Mouse (Mus musculus): ENCODE data around the gene Hexb. TPM values are rescaled to one million over a fixed set of nuclear protein-coding genes. Genes with fewer than 3 reads are reported as not detected.

The Hexb gene
- total and polyA plus RNA-seq, 3 experiments = 31.0 to 75.7 (median 37.9) TPM

- in situ Hi-C loops (cut with MboI; ENCODE audit: low pct_ligation_motif_present, low pct_unique_long_range_greater_than_20kb, low sequenced_read_pairs) (no loop called here), dilution Hi-C loops (cut with MboI; ENCODE audit: extremely low pct_ligation_motif_present, extremely low pct_unique_long_range_greater_than_20kb, low sequenced_read_pairs) (no loop called here)
- no peak overlapping the region for H3K4me2 ChIP-seq (ENCODE audit: insufficient read depth, low read depth, poor library complexity, severe bottlenecking)
- H3K9ac ChIP-seq (ENCODE audit: insufficient read depth, low read depth) = no peak overlapping the region
- H3K79me2 ChIP-seq (replicated peaks; ENCODE audit: control insufficient read depth, extremely low read depth, insufficient read depth, poor library complexity, severe bottlenecking) = no peaks in the 10 kb centered on the region
- no peak for TF ChIP-seq MXI1 (IDR thresholded peaks at IDR 0.05; ENCODE audit: low read depth, low read length)
- TF ChIP-seq TBP (conservative IDR thresholded peaks at IDR 0.05; ENCODE audit: low read depth, low read length) = no peak
- no peak for TF ChIP-seq CTCF (conservative IDR thresholded peaks at IDR 0.05 in 1 of 2, IDR thresholded peaks at IDR 0.05 in 1 of 2; ENCODE audit: low read depth in 2 of 2, low read length in 2 of 2)
- TF ChIP-seq TCF12 (IDR thresholded peaks at IDR 0.05; ENCODE audit: low read depth, low read length) = no peak
- TF ChIP-seq MEF2A (IDR thresholded peaks at IDR 0.05; ENCODE audit: borderline replicate concordance, low read depth, low read length) = no peak
- no peak for TF ChIP-seq CHD2 (IDR thresholded peaks at IDR 0.05; ENCODE audit: low read length)
- no peak for TF ChIP-seq RAD21 (IDR thresholded peaks at IDR 0.05; ENCODE audit: low read depth, low read length)
- TF ChIP-seq E2F4 (IDR thresholded peaks at IDR 0.05; ENCODE audit: insufficient replicate concordance, low read depth, low read length) = no peak
- no peak for TF ChIP-seq MYC (IDR thresholded peaks at IDR 0.05; ENCODE audit: low read depth, low read length)
- no peak for DNase-seq (ENCODE audit: extremely low read depth)
- no peak overlapping the region for H3K4me3 ChIP-seq (replicated peaks in 1 of 3; ENCODE audit: low read depth in 2 of 3, low read length in 2 of 3, poor library complexity in 1 of 3)
- peaks cover 2% of the 10 kb centered on the region for H3K9me3 ChIP-seq (replicated peaks; ENCODE audit: low read length)
- H3K27ac ChIP-seq (ENCODE audit: insufficient read depth, low read depth) = no peak overlapping the region
- H3K36me3 ChIP-seq (replicated peaks in 1 of 2; ENCODE audit: control insufficient read depth in 1 of 2, insufficient read depth in 1 of 2, low read length in 1 of 2) = no peaks in the 10 kb centered on the region
- peaks cover 0 to 34% of the 10 kb centered on the region in 2 experiments; a peak in 2 of 4 replicates for H3K4me1 ChIP-seq (ENCODE audit: control insufficient read depth in 1 of 2, insufficient read depth in 2 of 2)
- no peaks in the 10 kb centered on the region for H3K27me3 ChIP-seq (replicated peaks)
These were observed 10.4 kb upstream of the Hexb start for GRCm38 (mm10) chr13:97208500-97209010.

GRCm38 (mm10) chr13:97208112-97208478 lies 9.9 kb upstream of the Hexb start:
- Histone ChIP-seq H3K9ac (ENCODE audit: insufficient read depth, low read depth) (no peak overlapping the region), H3K9me3 (replicated peaks; ENCODE audit: low read length) (peaks cover 2% of the 10 kb centered on the region), H3K79me2 (replicated peaks; ENCODE audit: control insufficient read depth, extremely low read depth, insufficient read depth, poor library complexity, severe bottlenecking) (no peaks in the 10 kb centered on the region), H3K27ac (ENCODE audit: insufficient read depth, low read depth) (no peak overlapping the region), H3K4me3 (replicated peaks in 1 of 3; ENCODE audit: low read depth in 2 of 3, low read length in 2 of 3, poor library complexity in 1 of 3) (no peak overlapping the region), H3K4me2 (ENCODE audit: insufficient read depth, low read depth, poor library complexity, severe bottlenecking) (no peak overlapping the region), H3K4me1 (ENCODE audit: control insufficient read depth in 1 of 2, insufficient read depth in 2 of 2) (peaks cover 0 to 38% of the 10 kb centered on the region in 2 experiments; a peak in 2 of 4 replicates), H3K27me3 (replicated peaks) (no peaks in the 10 kb centered on the region), H3K36me3 (replicated peaks in 1 of 2; ENCODE audit: control insufficient read depth in 1 of 2, insufficient read depth in 1 of 2, low read length in 1 of 2) (no peaks in the 10 kb centered on the region)
- in situ Hi-C loops (cut with MboI; ENCODE audit: low pct_ligation_motif_present, low pct_unique_long_range_greater_than_20kb, low sequenced_read_pairs) = no loop called here
- dilution Hi-C loops (cut with MboI; ENCODE audit: extremely low pct_ligation_motif_present, extremely low pct_unique_long_range_greater_than_20kb, low sequenced_read_pairs) = no loop called here
- TF ChIP-seq ZKSCAN1 (IDR thresholded peaks at IDR 0.05; ENCODE audit: borderline replicate concordance, low read depth, low read length) = no peak
- TF ChIP-seq ELF1 (IDR thresholded peaks at IDR 0.05; ENCODE audit: low read depth, low read length) = peak; percentile 58
- 0 out of 2 replicates have a peak, but pooled peaks have one; percentile 23 for TF ChIP-seq IRF4 (IDR thresholded peaks at IDR 0.05; ENCODE audit: low read depth, low read length)
- peak; percentile 50 for DNase-seq (ENCODE audit: extremely low read depth)

GRCm38 (mm10) chr13:97207472-97208111 lies 9.4 kb upstream of the Hexb start:
- Histone ChIP-seq H3K79me2 (replicated peaks; ENCODE audit: control insufficient read depth, extremely low read depth, insufficient read depth, poor library complexity, severe bottlenecking) (no peaks in the 10 kb centered on the region), H3K4me2 (ENCODE audit: insufficient read depth, low read depth, poor library complexity, severe bottlenecking) (no peak overlapping the region), H3K4me3 (replicated peaks in 1 of 3; ENCODE audit: low read depth in 2 of 3, low read length in 2 of 3, poor library complexity in 1 of 3) (no peak overlapping the region), H3K9ac (ENCODE audit: insufficient read depth, low read depth) (no peak overlapping the region), H3K4me1 (ENCODE audit: control insufficient read depth in 1 of 2, insufficient read depth in 2 of 2) (peaks cover 0 to 38% of the 10 kb centered on the region in 2 experiments; a peak in 2 of 4 replicates), H3K9me3 (replicated peaks; ENCODE audit: low read length) (peaks cover 2% of the 10 kb centered on the region), H3K27me3 (replicated peaks) (no peaks in the 10 kb centered on the region), H3K36me3 (replicated peaks in 1 of 2; ENCODE audit: control insufficient read depth in 1 of 2, insufficient read depth in 1 of 2, low read length in 1 of 2) (no peaks in the 10 kb centered on the region), H3K27ac (ENCODE audit: insufficient read depth, low read depth) (no peak overlapping the region)
- dilution Hi-C loops (cut with MboI; ENCODE audit: extremely low pct_ligation_motif_present, extremely low pct_unique_long_range_greater_than_20kb, low sequenced_read_pairs) = no loop called here
- in situ Hi-C loops (cut with MboI; ENCODE audit: low pct_ligation_motif_present, low pct_unique_long_range_greater_than_20kb, low sequenced_read_pairs) = no loop called here
- no peak for DNase-seq (ENCODE audit: extremely low read depth)
- TF ChIP-seq CHD2 (IDR thresholded peaks at IDR 0.05; ENCODE audit: low read length) (no peak), TBP (conservative IDR thresholded peaks at IDR 0.05; ENCODE audit: low read depth, low read length) (no peak)
